Mouse (Mus musculus) midbrain, embryonic 13.5 days (tissue): ENCODE measurements at regions not wholly inside any gene's neighbourhood (a gene's known extent, or its start where the extent isn't known, plus 50 kb on each side); places are given as distances from the start of the nearest gene placed in this dataset.
"Not testable (repeated sequence)": the region's sequence is repeated elsewhere in the genome, so short reads cannot be mapped to it uniquely, and the experiment has no call there.

Experiments
- ATAC-seq: fragments of 200-750 bp; cut with Nextera tagmentation; 2 replicates; pipeline ENCODE4 v1.8.0; 2017; ENCODE audit warnings: mild to moderate bottlenecking, moderate TSS enrichment, moderate library complexity
- H3K27ac ChIP-seq: fragments of 300-500 bp; sonication (generic); 2 replicates; pipeline ENCODE4 v1.5.1; 2015; ENCODE audit warnings: inconsistent platforms, mild to moderate bottlenecking, moderate library complexity
- H3K27me3 ChIP-seq: fragments of 300-500 bp; sonication (generic); 2 replicates; pipeline ENCODE4 v1.6.1; 2015; ENCODE audit warnings: mild to moderate bottlenecking, inconsistent platforms
- H3K36me3 ChIP-seq: fragments of 300-500 bp; sonication (generic); 2 replicates; pipeline ENCODE4 v1.6.1; 2015; ENCODE audit warnings: mild to moderate bottlenecking, inconsistent platforms
- H3K4me1 ChIP-seq: fragments of 300-500 bp; sonication (generic); replicated peaks from 2 replicates; pipeline ENCODE4 v1.6.1; 2015; ENCODE audit warnings: inconsistent platforms
- H3K4me2 ChIP-seq: fragments of 300-500 bp; sonication (generic); replicated peaks from 2 replicates; pipeline ENCODE4 v1.6.1; 2015; ENCODE audit warnings: moderate library complexity, mild to moderate bottlenecking, inconsistent platforms
- H3K4me3 ChIP-seq: fragments of 300-500 bp; sonication (generic); replicated peaks from 2 replicates; pipeline ENCODE4 v1.5.1; 2015; ENCODE audit warnings: mild to moderate bottlenecking, inconsistent platforms
- H3K9ac ChIP-seq: fragments of 300-500 bp; sonication (generic); replicated peaks from 2 replicates; pipeline ENCODE4 v1.6.1; 2015; ENCODE audit warnings: mild to moderate bottlenecking, inconsistent platforms
- H3K9me3 ChIP-seq: fragments of 300-500 bp; sonication (generic); 2 replicates; pipeline ENCODE4 v1.6.1; 2016; ENCODE audit warnings: mild to moderate bottlenecking, inconsistent platforms
- WGBS: fragments of 180-500 bp; shearing (Covaris S2); methylation state at CpG from one replicate; pipeline ENCODE4 v1.1.7; 2015; 5-methylcytosine and 5-hydroxymethylcytosine counted together

GRCm38 (mm10) chr3:18557201-18557600, 609.0 kb downstream of the Cypt12 start:
- Histone ChIP-seq H3K36me3 (no peaks in the 10 kb centered on the region), H3K9me3 (no peaks in the 10 kb centered on the region), H3K4me2 (no peak overlapping the region), H3K27ac (no peak overlapping the region), H3K4me3 (no peak overlapping the region), H3K27me3 (no peaks in the 10 kb centered on the region), H3K4me1 (no peaks in the 10 kb centered on the region), H3K9ac (no peak overlapping the region)
- no peak for ATAC-seq
- WGBS: 96% methylated on average over 2 of the region's 2 CpGs

DNA sequence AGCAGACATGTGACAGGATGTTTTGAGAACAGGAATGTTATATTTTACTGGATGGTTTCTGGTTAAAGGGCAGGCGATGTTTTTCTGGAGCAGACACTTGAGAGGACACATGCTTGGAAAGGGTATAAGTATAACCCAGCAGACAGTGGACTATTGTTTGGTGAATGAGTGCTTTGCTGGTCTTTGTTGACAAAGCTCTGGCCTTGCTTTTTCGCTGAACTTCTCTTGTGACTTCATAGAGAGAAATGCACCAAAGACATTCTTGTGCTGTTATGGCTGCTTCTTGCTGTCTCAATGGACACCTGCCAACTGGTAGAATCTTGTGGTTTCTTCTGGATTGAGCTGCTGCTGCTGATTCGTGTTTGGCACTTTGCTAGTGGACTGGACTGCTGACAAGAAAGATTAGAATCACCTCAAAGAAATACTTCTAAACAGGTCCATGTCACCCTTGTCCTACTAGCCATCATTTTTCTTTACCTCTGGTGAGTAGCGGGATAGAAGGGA, 612.1 kb downstream of the Cypt12 start:
- Histone ChIP-seq H3K4me1 (no peaks in the 10 kb centered on the region), H3K4me3 (no peak overlapping the region), H3K27ac (no peak overlapping the region), H3K4me2 (no peak overlapping the region), H3K9ac (no peak overlapping the region), H3K9me3 (no peaks in the 10 kb centered on the region), H3K27me3 (no peaks in the 10 kb centered on the region), H3K36me3 (no peaks in the 10 kb centered on the region)
- WGBS: 78% methylated on average over 4 of the region's 4 CpGs
- ATAC-seq: no peak

- H3K9ac ChIP-seq, ATAC-seq, H3K27me3 ChIP-seq, H3K9me3 ChIP-seq, H3K4me1 ChIP-seq, H3K4me2 ChIP-seq, H3K4me3 ChIP-seq, H3K36me3 ChIP-seq, H3K27ac ChIP-seq: not testable (repeated sequence)
- WGBS: 62% methylated on average over 12 of the region's 12 CpGs
These were observed 632.9 kb downstream of the Cypt12 start for GRCm38 (mm10) chr3:18580911-18581626.

DNA sequence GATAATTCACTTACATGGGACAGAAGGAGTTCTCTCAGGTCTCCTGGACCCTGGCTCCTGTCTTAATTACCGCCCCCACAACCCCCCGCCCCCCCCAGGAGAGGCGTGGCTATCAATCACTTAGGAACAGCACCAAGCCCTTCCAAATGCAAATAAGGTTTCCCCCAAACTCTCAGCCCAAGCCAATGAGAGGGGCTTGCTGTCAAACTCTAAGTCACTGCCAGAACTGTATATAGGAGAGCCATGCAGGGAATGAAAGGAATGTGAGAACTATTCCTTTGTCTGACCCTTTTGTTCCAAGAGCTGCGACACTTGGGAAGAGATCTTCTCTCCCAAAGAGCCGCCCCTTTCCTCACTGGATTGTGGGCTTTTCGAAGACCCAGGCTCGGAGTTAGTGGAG, 672.4 kb downstream of the Cypt12 start:
- Histone ChIP-seq H3K4me3 (no peak overlapping the region), H3K27me3 (no peaks in the 10 kb centered on the region), H3K4me2 (no peak overlapping the region), H3K36me3 (no peaks in the 10 kb centered on the region), H3K9me3 (no peaks in the 10 kb centered on the region), H3K27ac (no peak overlapping the region), H3K9ac (no peak overlapping the region), H3K4me1 (peaks cover 23% of the 10 kb centered on the region)
- WGBS: 11% methylated on average over 7 of the region's 7 CpGs
- no peak for ATAC-seq

DNA sequence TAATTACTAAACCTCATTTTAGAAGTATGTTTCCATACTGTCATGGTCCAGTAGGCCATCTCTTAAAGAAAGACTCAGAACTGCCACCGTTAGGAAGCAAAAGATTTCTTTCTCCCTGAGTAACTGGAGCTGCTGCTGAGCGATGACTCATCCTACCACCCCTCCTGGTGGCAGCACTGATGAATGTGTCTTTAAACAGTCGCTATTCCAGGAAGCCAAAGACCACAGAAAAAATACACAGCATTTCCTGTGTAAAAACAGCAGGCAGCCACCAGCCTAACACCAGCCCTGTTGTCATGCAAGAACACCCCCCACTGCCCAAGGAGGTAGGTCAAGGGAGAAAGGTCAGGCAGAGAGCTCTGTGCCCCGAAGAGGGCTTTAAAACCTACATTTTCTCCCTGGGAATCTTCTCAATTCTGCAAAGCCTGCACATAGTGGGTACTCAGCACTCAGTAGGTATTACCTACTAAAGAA, 675.7 kb downstream of the Cypt12 start:
- no peaks in the 10 kb centered on the region for H3K27me3 ChIP-seq
- WGBS: under 1% methylated on average over 4 of the region's 4 CpGs
- 0 out of 2 replicates have a peak overlapping the region, but pooled peaks have one; percentile 40 for H3K4me3 ChIP-seq
- H3K9me3 ChIP-seq: no peaks in the 10 kb centered on the region
- peak; percentile 57 for ATAC-seq
- peak overlapping the region; percentile 60 for H3K4me2 ChIP-seq
- peaks cover 36% of the 10 kb centered on the region for H3K4me1 ChIP-seq
- no peak overlapping the region for H3K9ac ChIP-seq
- no peaks in the 10 kb centered on the region for H3K36me3 ChIP-seq
- H3K27ac ChIP-seq: peak overlapping the region; percentile 64; the same call in 1 of the 2 replicates

DNA sequence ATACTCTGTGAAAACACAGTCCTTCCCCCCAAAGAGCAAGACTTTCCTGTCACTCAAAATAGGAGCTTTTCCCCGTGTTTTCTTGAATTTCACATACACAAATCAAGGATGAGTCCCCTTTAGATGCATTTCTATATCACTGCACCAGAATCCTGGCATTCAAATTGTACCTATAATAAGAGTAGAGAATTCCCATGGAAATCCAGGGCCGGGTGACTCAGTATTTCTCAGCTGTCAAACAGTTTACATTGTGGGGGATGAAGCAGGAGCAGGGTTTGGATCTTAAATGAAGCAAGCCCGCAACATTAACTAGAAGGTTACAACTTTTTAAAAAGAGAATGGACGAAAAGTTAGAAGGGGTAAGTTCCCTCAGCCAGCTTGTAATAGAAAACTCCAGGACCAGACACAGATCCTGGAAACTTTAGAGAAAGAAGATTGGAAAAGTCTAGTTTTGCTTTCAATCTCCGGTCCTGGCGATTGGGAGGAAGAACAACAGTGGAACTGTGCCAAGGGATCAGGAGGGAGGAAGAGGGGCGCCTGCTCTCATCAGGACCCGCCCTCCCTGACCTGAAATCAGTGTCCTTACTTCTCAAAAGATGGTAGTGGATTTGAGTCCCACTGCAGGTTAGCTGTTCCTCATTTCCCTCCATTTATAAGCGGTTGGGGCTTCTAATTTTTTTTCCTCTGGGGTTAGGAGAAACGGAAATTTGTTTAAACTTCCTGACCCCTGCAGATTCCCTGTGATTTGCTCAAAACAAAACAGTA, 676.4 kb downstream of the Cypt12 start:
- ATAC-seq: no peak
- Histone ChIP-seq H3K9ac (peak overlapping the region; percentile 58), H3K9me3 (no peaks in the 10 kb centered on the region), H3K4me1 (peaks cover 36% of the 10 kb centered on the region), H3K4me3 (peak overlapping the region; percentile 40), H3K4me2 (peak overlapping the region; percentile 60), H3K27me3 (0 out of 2 replicates have a peak, but pooled peaks cover 4% of the 10 kb centered on the region), H3K27ac (peak overlapping the region; percentile 64), H3K36me3 (no peaks in the 10 kb centered on the region)
- 5% methylated on average over 10 of the region's 10 CpGs for WGBS

DNA sequence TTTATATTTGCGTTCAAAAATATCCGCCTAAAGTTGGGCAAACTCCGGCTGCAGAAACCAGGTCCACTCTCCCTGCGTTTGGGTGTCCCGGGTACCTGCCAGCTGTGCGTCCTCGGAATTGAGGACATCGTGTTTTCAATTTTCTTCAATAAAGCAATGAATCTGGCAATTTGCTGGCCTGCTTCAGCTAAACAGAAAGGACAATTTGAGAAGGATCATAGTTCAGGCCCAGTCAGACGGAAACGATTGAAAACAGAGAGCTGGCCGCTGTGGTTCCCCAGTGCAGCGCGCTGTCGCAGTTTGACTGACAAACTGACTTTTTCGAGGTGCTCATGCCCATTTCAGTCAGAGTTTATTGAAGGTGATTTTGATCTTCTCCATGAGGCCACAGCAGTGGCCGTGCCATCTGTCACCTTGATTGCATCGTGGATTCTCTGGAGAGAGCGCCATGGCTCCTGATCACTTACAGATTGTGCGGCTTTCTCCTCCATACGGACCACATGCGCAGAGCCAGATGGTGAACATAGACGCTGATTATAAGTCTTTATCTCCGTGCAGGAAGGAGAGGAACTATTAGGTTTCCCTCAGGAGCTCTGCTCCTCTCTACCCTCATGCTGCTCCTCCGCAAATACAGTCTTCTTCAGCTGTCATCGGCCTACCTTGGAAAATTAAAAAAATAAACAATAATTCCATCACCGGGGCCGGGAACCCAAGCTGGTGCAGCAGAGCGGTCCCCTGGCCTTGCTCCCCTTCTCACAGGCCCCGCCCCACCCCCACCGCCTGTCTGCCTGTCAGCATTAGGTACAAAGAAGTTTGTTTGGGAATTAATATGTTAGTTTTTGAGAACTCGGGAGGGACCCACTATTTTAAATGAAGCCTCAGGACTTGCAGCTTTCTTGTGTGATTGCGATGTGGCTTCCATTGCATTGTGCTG, 677.5 kb downstream of the Cypt12 start:
- H3K27ac ChIP-seq: peak overlapping the region; percentile 64
- H3K36me3 ChIP-seq: no peaks in the 10 kb centered on the region
- peak; percentile 89 for ATAC-seq
- H3K4me2 ChIP-seq: peak overlapping the region; percentile 60
- H3K9ac ChIP-seq: peak overlapping the region; percentile 58
- H3K4me1 ChIP-seq: peaks cover 36% of the 10 kb centered on the region
- 0 out of 2 replicates have a peak, but pooled peaks cover 5% of the 10 kb centered on the region for H3K27me3 ChIP-seq
- no peaks in the 10 kb centered on the region for H3K9me3 ChIP-seq
- WGBS: 1% methylated on average over 32 of the region's 32 CpGs
- H3K4me3 ChIP-seq: peak overlapping the region; percentile 40

DNA sequence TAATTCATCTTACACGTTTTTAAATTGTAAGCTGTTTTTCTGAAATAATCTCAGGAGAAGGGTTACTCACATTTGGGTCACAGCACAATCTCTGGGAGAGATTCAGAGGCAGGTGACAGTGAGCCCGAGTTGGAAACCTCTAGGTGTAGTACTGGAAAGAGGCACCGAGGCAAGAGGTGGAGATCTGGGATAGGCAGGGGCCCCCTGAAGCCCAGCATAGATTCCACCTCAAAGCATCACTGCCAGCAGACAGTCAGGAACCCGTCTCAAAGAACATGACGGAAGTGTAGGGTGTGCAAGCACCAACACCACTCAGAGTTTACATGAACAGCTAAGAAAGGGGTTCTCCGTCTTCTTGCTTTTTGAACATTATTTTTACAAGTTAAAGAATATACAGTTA, 678.2 kb downstream of the Cypt12 start:
- H3K27ac ChIP-seq: peak overlapping the region; percentile 64; the same call in 1 of the 2 replicates
- H3K4me2 ChIP-seq: peak overlapping the region; percentile 60
- H3K36me3 ChIP-seq: no peaks in the 10 kb centered on the region
- H3K9ac ChIP-seq: no peak overlapping the region
- whole genome bisulfite sequencing: 29% methylated on average over 6 of the region's 6 CpGs
- 0 out of 2 replicates have a peak, but pooled peaks have one; percentile 21 for ATAC-seq
- H3K27me3 ChIP-seq: 0 out of 2 replicates have a peak, but pooled peaks cover 5% of the 10 kb centered on the region
- no peaks in the 10 kb centered on the region for H3K9me3 ChIP-seq
- H3K4me3 ChIP-seq: no peak overlapping the region
- H3K4me1 ChIP-seq: peaks cover 36% of the 10 kb centered on the region

DNA sequence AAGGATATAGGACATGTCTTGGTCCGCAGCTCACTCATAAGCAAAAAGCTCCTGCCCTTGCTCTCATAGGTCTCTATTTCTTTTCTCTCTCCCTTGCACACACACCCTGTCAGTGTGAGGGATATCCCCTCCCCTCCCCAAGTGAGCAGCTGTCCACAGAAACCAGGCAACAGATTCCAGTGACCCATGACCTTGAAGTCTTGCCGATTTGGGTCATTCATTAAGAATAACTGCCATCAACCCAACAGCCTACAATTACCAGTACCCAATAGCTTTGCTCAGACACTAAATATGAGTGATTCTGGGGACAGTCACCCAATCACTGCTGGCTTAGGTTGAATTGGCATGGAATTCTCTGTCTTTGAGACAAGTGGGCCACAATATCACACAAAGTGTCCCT, 678.6 kb downstream of the Cypt12 start:
- Histone ChIP-seq H3K27me3 (0 out of 2 replicates have a peak, but pooled peaks cover 5% of the 10 kb centered on the region), H3K9me3 (no peaks in the 10 kb centered on the region), H3K4me3 (no peak overlapping the region), H3K4me1 (peaks cover 38% of the 10 kb centered on the region), H3K36me3 (no peaks in the 10 kb centered on the region), H3K27ac (no peak overlapping the region), H3K9ac (no peak overlapping the region), H3K4me2 (no peak overlapping the region)
- WGBS: 48% methylated on average over 2 of the region's 2 CpGs
- ATAC-seq: no peak

DNA sequence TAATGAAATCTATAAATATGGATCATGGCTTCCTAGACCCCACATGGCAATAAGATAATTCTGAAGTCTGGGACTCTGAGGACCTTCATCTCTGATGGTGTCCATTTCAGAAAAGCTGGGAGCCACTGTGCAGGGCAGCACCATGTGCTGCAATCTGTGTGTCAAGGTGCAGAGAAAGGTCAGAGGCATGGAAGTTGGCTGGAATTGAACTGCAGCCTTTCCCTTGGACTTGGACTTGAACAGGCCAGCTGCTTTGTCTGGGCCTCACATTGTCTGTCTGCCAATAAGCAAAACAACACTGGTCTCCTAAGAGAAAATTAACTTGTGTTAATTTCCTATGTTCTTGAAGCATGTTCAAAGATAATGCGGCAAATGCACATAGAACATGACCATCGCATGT, 681.0 kb downstream of the Cypt12 start:
- ATAC-seq: no peak
- 0 out of 2 replicates have a peak, but pooled peaks cover 5% of the 10 kb centered on the region for H3K27me3 ChIP-seq
- H3K4me2 ChIP-seq: no peak overlapping the region
- H3K4me1 ChIP-seq: peaks cover 29% of the 10 kb centered on the region
- H3K9ac ChIP-seq: no peak overlapping the region
- no peaks in the 10 kb centered on the region for H3K36me3 ChIP-seq
- H3K27ac ChIP-seq: no peak overlapping the region
- H3K9me3 ChIP-seq: no peaks in the 10 kb centered on the region
- WGBS: 97% methylated on average over 2 of the region's 2 CpGs
- H3K4me3 ChIP-seq: no peak overlapping the region

DNA sequence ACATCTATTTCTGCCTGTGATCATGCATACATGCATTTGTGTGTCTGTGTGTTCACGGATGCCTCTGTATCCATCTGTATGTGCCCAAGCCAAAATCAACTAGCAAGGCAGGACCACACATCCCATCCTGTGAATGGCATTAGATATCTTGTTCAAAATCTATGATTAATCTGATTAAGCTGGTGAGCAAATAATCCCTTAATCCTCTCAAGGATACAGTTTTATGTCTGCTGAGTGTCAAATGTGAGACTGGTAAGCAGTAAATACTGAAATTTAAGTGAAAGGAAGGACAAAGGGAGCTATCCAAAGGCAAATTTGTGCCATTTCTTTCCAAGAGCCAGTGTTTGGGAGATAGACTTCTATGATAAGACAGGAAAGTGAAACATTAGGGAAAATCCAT, 683.4 kb downstream of the Cypt12 start:
- Histone ChIP-seq H3K9me3 (no peaks in the 10 kb centered on the region), H3K36me3 (no peaks in the 10 kb centered on the region), H3K9ac (no peak overlapping the region), H3K4me1 (0 out of 2 replicates have a peak, but pooled peaks cover 6% of the 10 kb centered on the region), H3K4me2 (no peak overlapping the region), H3K27me3 (0 out of 2 replicates have a peak, but pooled peaks cover 5% of the 10 kb centered on the region), H3K27ac (no peak overlapping the region), H3K4me3 (no peak overlapping the region)
- WGBS: 47% methylated on average over 1 of the region's 1 CpGs
- no peak for ATAC-seq
